Mouse (Mus musculus): Measurements from ENCODE around the gene Cphx1. TPM values are rescaled to one million over a fixed set of nuclear protein-coding genes. Genes with fewer than 3 reads are reported as not detected.
"Not testable (repeated sequence)": the region's sequence is repeated elsewhere in the genome, so short reads cannot be mapped to it uniquely, and the experiment has no call there.

The Cphx1 gene
- total RNA-seq (2012; rRNA removed): 0.63 and 1.0 TPM in 2 replicates

DNA sequence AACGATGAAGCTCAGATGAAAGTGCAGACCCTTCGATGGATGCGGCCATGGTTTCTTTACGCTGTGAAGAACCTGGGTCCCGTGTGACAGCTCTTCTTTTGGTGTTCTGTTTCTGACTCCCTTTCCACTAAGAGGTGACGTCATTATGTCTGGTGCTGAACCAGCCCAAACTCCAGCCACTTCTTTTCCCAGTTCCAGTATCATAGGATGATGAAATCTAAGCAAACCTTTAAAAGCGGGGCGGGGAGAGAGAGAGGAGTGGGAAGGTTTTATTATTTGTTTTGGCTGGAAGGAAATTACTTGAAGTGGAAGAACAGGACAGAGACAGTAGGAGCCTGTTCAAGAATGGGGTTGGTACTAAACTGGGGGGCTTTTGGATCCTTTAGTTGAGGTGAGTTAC, at the start of gene Cphx1:
TSS of gene Cphx1 (plus strand) at position 301 of the 400 bp plus-strand sequence.
- H3K9me3 ChIP-seq (ENCODE audit: control insufficient read depth, insufficient read depth, low read depth, low read length); H3K4me3 ChIP-seq (ENCODE audit: insufficient read depth in 1 of 2, low read depth in 1 of 2, low read length in 2 of 2, poor library complexity in 1 of 2, severe bottlenecking in 1 of 2); H3K36me3 ChIP-seq (ENCODE audit: control insufficient read depth, insufficient read depth, low read length, poor library complexity, severe bottlenecking); H3K9ac ChIP-seq (ENCODE audit: insufficient read depth, low read depth, low read length, poor library complexity, severe bottlenecking); DNase-seq (ENCODE audit: low read depth, low spot score); H3K27ac ChIP-seq (ENCODE audit: insufficient read depth, low read depth, low read length, poor library complexity, severe bottlenecking); H3K4me1 ChIP-seq (ENCODE audit: control insufficient read depth in 2 of 2, insufficient read depth in 2 of 2, low read length in 2 of 2, poor library complexity in 1 of 2); in situ Hi-C loops (cut with MboI; ENCODE audit: low sequenced_read_pairs in 2 of 2, unreplicated experiment in 2 of 2): not testable (repeated sequence)

- H3K4me1 ChIP-seq (ENCODE audit: control insufficient read depth in 2 of 2, insufficient read depth in 2 of 2, low read length in 2 of 2, poor library complexity in 1 of 2); H3K9me3 ChIP-seq (ENCODE audit: control insufficient read depth, insufficient read depth, low read depth, low read length); DNase-seq (ENCODE audit: low read depth, low spot score); H3K4me3 ChIP-seq (ENCODE audit: insufficient read depth in 1 of 2, low read depth in 1 of 2, low read length in 2 of 2, poor library complexity in 1 of 2, severe bottlenecking in 1 of 2); H3K9ac ChIP-seq (ENCODE audit: insufficient read depth, low read depth, low read length, poor library complexity, severe bottlenecking); H3K27ac ChIP-seq (ENCODE audit: insufficient read depth, low read depth, low read length, poor library complexity, severe bottlenecking); H3K36me3 ChIP-seq (ENCODE audit: control insufficient read depth, insufficient read depth, low read length, poor library complexity, severe bottlenecking); in situ Hi-C loops (cut with MboI; ENCODE audit: low sequenced_read_pairs in 2 of 2, unreplicated experiment in 2 of 2): not testable (repeated sequence)
Measured at GRCm38 (mm10) chr14:25894566-25894965, 43.5 kb upstream of the Cphx1 start.

DNA sequence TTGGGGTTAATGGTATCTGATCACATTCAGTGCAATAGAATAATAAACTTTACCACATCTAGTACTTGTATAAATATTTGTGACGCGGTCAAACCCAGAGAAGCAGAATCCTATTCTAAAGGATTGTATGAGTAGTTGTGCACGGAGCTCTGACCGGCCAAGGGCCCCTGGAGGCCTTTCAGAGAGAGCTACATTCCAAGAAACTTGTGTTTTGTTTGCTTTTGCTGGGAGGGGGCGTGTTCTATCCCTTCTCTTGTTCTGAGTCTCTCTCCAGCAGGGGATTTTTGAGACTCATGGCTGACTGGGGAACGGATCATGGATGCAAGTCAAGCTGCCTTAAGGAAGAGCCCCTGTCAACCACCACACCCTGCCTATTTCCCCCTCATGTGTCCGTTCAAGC, 42.4 kb upstream of the Cphx1 start:
- H3K4me1 ChIP-seq (ENCODE audit: control insufficient read depth in 2 of 2, insufficient read depth in 2 of 2, low read length in 2 of 2, poor library complexity in 1 of 2); H3K9me3 ChIP-seq (ENCODE audit: control insufficient read depth, insufficient read depth, low read depth, low read length); in situ Hi-C loops (cut with MboI; ENCODE audit: low sequenced_read_pairs in 2 of 2, unreplicated experiment in 2 of 2); H3K36me3 ChIP-seq (ENCODE audit: control insufficient read depth, insufficient read depth, low read length, poor library complexity, severe bottlenecking); H3K9ac ChIP-seq (ENCODE audit: insufficient read depth, low read depth, low read length, poor library complexity, severe bottlenecking); H3K4me3 ChIP-seq (ENCODE audit: insufficient read depth in 1 of 2, low read depth in 1 of 2, low read length in 2 of 2, poor library complexity in 1 of 2, severe bottlenecking in 1 of 2); H3K27ac ChIP-seq (ENCODE audit: insufficient read depth, low read depth, low read length, poor library complexity, severe bottlenecking); DNase-seq (ENCODE audit: low read depth, low spot score): not testable (repeated sequence)

- H3K4me3 ChIP-seq (ENCODE audit: insufficient read depth in 1 of 2, low read depth in 1 of 2, low read length in 2 of 2, poor library complexity in 1 of 2, severe bottlenecking in 1 of 2); H3K9me3 ChIP-seq (ENCODE audit: control insufficient read depth, insufficient read depth, low read depth, low read length); H3K27ac ChIP-seq (ENCODE audit: insufficient read depth, low read depth, low read length, poor library complexity, severe bottlenecking); H3K9ac ChIP-seq (ENCODE audit: insufficient read depth, low read depth, low read length, poor library complexity, severe bottlenecking); H3K36me3 ChIP-seq (ENCODE audit: control insufficient read depth, insufficient read depth, low read length, poor library complexity, severe bottlenecking); H3K4me1 ChIP-seq (ENCODE audit: control insufficient read depth in 2 of 2, insufficient read depth in 2 of 2, low read length in 2 of 2, poor library complexity in 1 of 2); in situ Hi-C loops (cut with MboI; ENCODE audit: low sequenced_read_pairs in 2 of 2, unreplicated experiment in 2 of 2); DNase-seq (ENCODE audit: low read depth, low spot score): not testable (repeated sequence)
Measured at GRCm38 (mm10) chr14:25903000-25903399, 35.1 kb upstream of the Cphx1 start, which contains the start of gene Plac9a. Plac9a (minus strand) TSS chr14:25903100.

GRCm38 (mm10) chr14:25905243-25905642, 32.9 kb upstream of the Cphx1 start:
- H3K9ac ChIP-seq (ENCODE audit: insufficient read depth, low read depth, low read length, poor library complexity, severe bottlenecking); H3K36me3 ChIP-seq (ENCODE audit: control insufficient read depth, insufficient read depth, low read length, poor library complexity, severe bottlenecking); H3K4me3 ChIP-seq (ENCODE audit: insufficient read depth in 1 of 2, low read depth in 1 of 2, low read length in 2 of 2, poor library complexity in 1 of 2, severe bottlenecking in 1 of 2); H3K9me3 ChIP-seq (ENCODE audit: control insufficient read depth, insufficient read depth, low read depth, low read length); H3K4me1 ChIP-seq (ENCODE audit: control insufficient read depth in 2 of 2, insufficient read depth in 2 of 2, low read length in 2 of 2, poor library complexity in 1 of 2); in situ Hi-C loops (cut with MboI; ENCODE audit: low sequenced_read_pairs in 2 of 2, unreplicated experiment in 2 of 2); DNase-seq (ENCODE audit: low read depth, low spot score); H3K27ac ChIP-seq (ENCODE audit: insufficient read depth, low read depth, low read length, poor library complexity, severe bottlenecking): not testable (repeated sequence)

DNA sequence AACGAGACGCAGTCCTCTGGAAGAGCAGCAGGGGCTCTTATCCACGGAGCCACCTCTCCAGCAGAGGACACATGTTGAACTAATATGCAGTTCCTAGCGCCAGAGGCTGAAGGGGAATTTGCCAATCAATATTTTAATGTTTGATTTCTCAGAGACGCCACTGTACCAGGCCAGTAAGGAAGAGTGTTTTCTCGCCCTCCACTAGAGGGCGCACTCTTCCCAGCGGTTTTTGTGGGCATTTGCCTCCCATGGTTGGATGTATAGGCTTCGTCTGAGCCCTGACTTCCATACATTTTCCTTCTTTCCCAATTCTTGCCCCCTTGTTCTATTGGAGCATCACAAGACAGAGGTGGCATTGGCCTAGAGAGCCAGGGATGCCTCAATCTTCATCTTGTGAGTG, 30.8 kb upstream of the Cphx1 start:
- H3K36me3 ChIP-seq (ENCODE audit: control insufficient read depth, insufficient read depth, low read length, poor library complexity, severe bottlenecking); in situ Hi-C loops (cut with MboI; ENCODE audit: low sequenced_read_pairs in 2 of 2, unreplicated experiment in 2 of 2); H3K4me3 ChIP-seq (ENCODE audit: insufficient read depth in 1 of 2, low read depth in 1 of 2, low read length in 2 of 2, poor library complexity in 1 of 2, severe bottlenecking in 1 of 2): not testable (repeated sequence)

DNA sequence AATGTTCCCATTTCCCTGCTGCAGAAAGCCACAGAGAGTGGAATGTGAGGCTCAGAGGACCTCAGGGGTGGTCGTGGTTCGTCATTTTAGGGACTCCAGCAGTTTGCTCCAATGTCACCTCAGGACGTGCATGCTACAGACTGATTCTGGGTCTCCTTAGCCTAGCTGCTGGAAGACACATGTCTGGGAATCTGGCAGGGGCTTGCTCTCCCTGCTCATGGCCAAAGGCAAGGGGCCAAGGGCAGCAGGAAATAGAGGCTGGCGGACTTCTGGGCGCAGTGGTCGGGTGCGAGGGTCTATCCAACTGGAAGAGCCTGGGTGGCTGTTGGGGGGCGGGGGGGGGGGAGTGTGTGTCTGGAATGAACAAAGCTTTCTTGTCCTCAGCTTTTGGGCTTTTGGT, 29.1 kb upstream of the Cphx1 start:
- H3K4me1 ChIP-seq (ENCODE audit: control insufficient read depth in 2 of 2, insufficient read depth in 2 of 2, low read length in 2 of 2, poor library complexity in 1 of 2); H3K9me3 ChIP-seq (ENCODE audit: control insufficient read depth, insufficient read depth, low read depth, low read length); in situ Hi-C loops (cut with MboI; ENCODE audit: low sequenced_read_pairs in 2 of 2, unreplicated experiment in 2 of 2); H3K9ac ChIP-seq (ENCODE audit: insufficient read depth, low read depth, low read length, poor library complexity, severe bottlenecking); H3K27ac ChIP-seq (ENCODE audit: insufficient read depth, low read depth, low read length, poor library complexity, severe bottlenecking); H3K4me3 ChIP-seq (ENCODE audit: insufficient read depth in 1 of 2, low read depth in 1 of 2, low read length in 2 of 2, poor library complexity in 1 of 2, severe bottlenecking in 1 of 2); DNase-seq (ENCODE audit: low read depth, low spot score); H3K36me3 ChIP-seq (ENCODE audit: control insufficient read depth, insufficient read depth, low read length, poor library complexity, severe bottlenecking): not testable (repeated sequence)

More for the DNA sequence above, 30.8 kb upstream of the Cphx1 start:
- H3K9me3 ChIP-seq (ENCODE audit: control insufficient read depth, insufficient read depth, low read depth, low read length); H3K9ac ChIP-seq (ENCODE audit: insufficient read depth, low read depth, low read length, poor library complexity, severe bottlenecking); DNase-seq (ENCODE audit: low read depth, low spot score); H3K27ac ChIP-seq (ENCODE audit: insufficient read depth, low read depth, low read length, poor library complexity, severe bottlenecking); H3K4me1 ChIP-seq (ENCODE audit: control insufficient read depth in 2 of 2, insufficient read depth in 2 of 2, low read length in 2 of 2, poor library complexity in 1 of 2): not testable (repeated sequence)

DNA sequence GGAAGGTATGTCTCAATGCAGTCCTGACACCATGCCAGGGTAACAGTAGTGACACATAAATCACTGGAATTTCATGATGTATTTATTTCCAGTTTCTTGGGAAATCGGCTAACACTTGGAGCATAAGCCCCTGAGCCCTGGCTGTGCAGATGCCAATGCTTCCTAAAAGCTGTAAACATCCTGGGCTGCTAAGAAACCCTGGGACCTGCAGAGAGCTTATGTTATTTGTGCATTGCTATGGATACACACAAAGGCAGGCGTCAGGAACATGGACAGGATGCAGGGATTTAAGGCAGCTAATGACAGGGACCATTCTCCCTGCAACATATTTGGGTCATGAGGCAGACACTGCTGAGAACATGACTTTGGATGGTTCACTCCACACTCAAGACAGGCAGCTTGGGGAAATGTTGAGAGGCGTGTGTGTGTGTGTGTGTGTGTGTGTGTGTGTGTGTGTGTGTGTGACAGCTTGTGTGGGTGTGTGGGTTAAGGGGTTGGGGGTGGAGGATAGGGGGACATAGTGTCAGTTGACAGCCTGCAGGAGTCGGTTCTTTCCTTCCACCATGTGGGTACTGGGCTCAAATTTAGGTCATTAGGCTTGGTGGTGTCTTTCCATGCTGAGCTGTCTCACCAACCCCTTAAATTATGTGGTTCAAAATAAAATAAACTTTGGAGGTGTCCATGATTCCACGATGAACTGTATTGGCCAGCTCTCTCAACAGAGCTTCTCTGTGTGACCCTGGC, 19.5 kb upstream of the Cphx1 start:
- in situ Hi-C loops (cut with MboI; ENCODE audit: low sequenced_read_pairs in 2 of 2, unreplicated experiment in 2 of 2); DNase-seq (ENCODE audit: low read depth, low spot score): not testable (repeated sequence)

More for the DNA sequence above, 19.5 kb upstream of the Cphx1 start:
- not testable (repeated sequence) for H3K9ac ChIP-seq (ENCODE audit: insufficient read depth, low read depth, low read length, poor library complexity, severe bottlenecking); H3K4me1 ChIP-seq (ENCODE audit: control insufficient read depth in 2 of 2, insufficient read depth in 2 of 2, low read length in 2 of 2, poor library complexity in 1 of 2); H3K4me3 ChIP-seq (ENCODE audit: insufficient read depth in 1 of 2, low read depth in 1 of 2, low read length in 2 of 2, poor library complexity in 1 of 2, severe bottlenecking in 1 of 2); H3K9me3 ChIP-seq (ENCODE audit: control insufficient read depth, insufficient read depth, low read depth, low read length); H3K27ac ChIP-seq (ENCODE audit: insufficient read depth, low read depth, low read length, poor library complexity, severe bottlenecking); H3K36me3 ChIP-seq (ENCODE audit: control insufficient read depth, insufficient read depth, low read length, poor library complexity, severe bottlenecking)
